Mouse (Mus musculus): ENCODE measurements around the gene St13. TPM values are rescaled to one million over a fixed set of nuclear protein-coding genes. Genes with fewer than 3 reads are reported as not detected.

St13 gene
- polyA plus RNA-seq, 1 experiment from 2014 or later: 154 TPM

DNA sequence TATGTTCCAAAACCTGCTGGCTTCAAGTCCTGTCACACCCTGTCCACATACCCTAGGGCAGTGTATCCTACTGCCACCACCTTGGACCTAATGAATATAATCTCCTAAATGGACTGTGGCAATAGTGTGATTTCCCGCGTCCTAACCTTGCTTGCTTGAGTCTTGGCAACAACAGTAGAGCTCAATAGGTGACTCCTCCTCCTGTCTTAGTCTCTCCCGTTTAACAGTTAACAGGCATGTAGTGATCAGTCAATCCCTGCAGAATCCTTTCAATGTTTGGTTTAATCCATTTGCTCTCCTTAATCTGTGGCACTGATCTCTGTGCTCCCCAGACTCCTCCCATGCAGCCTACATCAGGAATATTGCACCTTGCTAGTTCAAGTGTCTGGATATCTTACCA lies 5.1 kb upstream of the St13 start:
- Histone ChIP-seq H3K9me3 (no peaks in the 10 kb centered on the region), H3K9ac (no peak overlapping the region), H3K27me3 (no peaks in the 10 kb centered on the region), H3K36me3 (0 out of 2 replicates have a peak, but pooled peaks cover 3% of the 10 kb centered on the region), H3K4me3 (no peak overlapping the region), H3K4me2 (no peak overlapping the region), H3K27ac (no peak overlapping the region), H3K4me1 (peaks cover 7% of the 10 kb centered on the region)
- WGBS: 83% methylated on average over 3 of the region's 3 CpGs
- ATAC-seq (ENCODE audit: borderline replicate concordance, extremely low read depth, low FRiP score, low TSS enrichment): no peak

DNA sequence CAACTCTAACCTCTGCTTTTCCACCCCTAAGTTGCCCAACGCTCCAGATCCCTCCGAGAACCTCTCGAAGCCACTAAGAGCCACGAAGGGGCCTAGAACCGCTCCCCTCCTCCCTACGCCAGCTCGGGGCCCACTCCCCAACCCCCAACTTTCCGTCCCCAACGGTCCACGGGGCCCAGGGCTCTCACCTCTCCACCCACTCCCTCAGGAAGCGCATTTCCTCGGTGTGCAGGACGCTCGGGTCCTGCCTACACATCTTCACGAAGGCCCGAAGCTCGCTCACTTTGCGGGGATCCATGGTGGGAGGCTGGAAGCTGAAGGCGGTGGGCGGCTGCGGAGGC lies 610 bp downstream of the St13 start:
- H3K4me1 ChIP-seq: peaks cover 19% of the 10 kb centered on the region
- no peaks in the 10 kb centered on the region for H3K27me3 ChIP-seq
- no peak for ATAC-seq (ENCODE audit: borderline replicate concordance, extremely low read depth, low FRiP score, low TSS enrichment)
- peak overlapping the region; percentile 97 for H3K27ac ChIP-seq
- no peaks in the 10 kb centered on the region for H3K9me3 ChIP-seq
- 0 out of 2 replicates have a peak, but pooled peaks cover 3% of the 10 kb centered on the region for H3K36me3 ChIP-seq
- peak overlapping the region; percentile 98 for H3K4me3 ChIP-seq
- peak overlapping the region; percentile 98 for H3K9ac ChIP-seq
- 0% methylated on average over 21 of the region's 21 CpGs for WGBS
- H3K4me2 ChIP-seq: peak overlapping the region; percentile 81

DNA sequence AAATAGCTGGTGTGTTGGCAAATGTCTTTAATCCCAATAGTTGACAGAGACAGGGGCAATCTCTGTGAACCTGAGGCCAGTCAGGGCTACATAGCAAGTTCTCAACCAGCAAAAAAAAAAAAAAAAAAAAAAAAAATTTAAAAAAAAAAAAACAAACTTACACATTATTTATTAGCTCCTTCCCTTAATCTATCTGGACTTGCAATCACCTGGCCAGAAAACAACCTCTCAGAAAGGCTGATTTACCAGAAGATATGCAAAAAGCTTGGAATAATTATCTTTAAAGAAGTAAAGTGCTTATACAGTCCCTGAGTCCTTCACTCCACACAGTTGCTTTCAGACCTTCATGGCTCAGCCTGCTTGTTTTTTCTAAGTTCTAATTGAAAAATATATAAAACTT lies 1.7 kb downstream of the St13 start:
- H3K27ac ChIP-seq: no peak overlapping the region
- peak overlapping the region; percentile 98 for H3K9ac ChIP-seq
- no peak for ATAC-seq (ENCODE audit: borderline replicate concordance, extremely low read depth, low FRiP score, low TSS enrichment)

DNA sequence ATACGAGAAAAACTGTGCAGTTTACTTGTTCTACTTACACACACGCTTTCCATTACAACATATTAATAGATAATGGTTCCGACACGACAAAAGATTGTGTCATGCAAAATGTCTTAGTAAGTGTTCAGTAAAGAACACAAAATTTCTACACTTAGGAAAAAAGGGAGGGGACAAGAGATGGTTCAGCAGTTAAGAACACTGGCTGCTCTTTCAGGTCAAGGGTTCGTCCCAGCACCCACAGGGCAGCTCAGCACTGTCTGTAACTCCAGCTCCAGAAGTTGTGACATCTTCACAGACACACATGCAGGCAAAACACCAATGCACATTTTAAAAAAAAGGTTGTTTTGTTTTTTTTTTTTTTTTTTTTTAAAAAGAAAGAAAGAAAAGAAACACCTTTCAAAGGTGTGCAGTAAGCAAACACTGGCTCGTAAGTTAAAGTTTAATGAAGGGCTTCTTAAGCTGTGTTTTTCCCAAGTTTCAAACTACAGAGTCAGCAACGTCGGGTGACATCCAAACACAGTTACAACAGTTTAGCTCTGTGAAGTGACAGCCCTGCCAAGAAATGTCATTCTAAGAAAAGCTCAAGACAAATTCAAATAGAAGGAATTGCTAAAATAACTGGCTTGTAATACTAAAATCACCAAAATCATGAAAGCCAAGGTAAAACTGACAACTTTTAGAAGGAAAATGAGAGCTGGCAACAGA lies 5.5 kb downstream of the St13 start:
- no peaks in the 10 kb centered on the region for H3K27me3 ChIP-seq
- no peak overlapping the region for H3K4me3 ChIP-seq
- H3K36me3 ChIP-seq: peaks cover 24% of the 10 kb centered on the region
- H3K9ac ChIP-seq: no peak overlapping the region
- no peak overlapping the region for H3K4me2 ChIP-seq
- peaks cover 13% of the 10 kb centered on the region for H3K4me1 ChIP-seq
- H3K27ac ChIP-seq: no peak overlapping the region
- no peak for ATAC-seq (ENCODE audit: borderline replicate concordance, extremely low read depth, low FRiP score, low TSS enrichment)
- 80% methylated on average over 8 of the region's 8 CpGs for WGBS
- no peaks in the 10 kb centered on the region for H3K9me3 ChIP-seq

More for the DNA sequence above, 1.7 kb downstream of the St13 start:
- Histone ChIP-seq H3K4me3 (peak overlapping the region; percentile 98), H3K4me1 (peaks cover 19% of the 10 kb centered on the region), H3K4me2 (peak overlapping the region; percentile 81), H3K27me3 (no peaks in the 10 kb centered on the region), H3K36me3 (0 out of 2 replicates have a peak, but pooled peaks cover 3% of the 10 kb centered on the region), H3K9me3 (no peaks in the 10 kb centered on the region)

DNA sequence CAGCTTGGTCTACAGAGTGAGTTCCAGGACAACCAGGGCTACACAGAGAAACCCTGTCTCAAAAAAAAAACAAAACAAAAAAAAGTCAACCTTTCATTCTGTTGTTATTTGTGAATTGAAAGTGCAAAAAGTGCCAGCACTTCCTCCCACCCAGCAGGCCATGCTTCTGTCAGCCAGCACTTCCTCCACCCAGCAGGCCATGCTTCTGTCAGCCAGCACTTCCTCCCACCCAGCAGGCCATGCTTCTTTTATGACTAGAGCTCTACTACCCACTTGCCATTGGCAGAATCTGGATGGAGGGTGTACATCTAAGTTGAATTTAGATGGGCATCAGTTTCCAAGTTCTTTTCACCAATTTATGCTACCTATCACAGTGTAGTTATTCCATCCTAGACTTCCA lies 6.9 kb downstream of the St13 start:
- no peak overlapping the region for H3K27ac ChIP-seq
- H3K27me3 ChIP-seq: no peaks in the 10 kb centered on the region
- no peak for ATAC-seq (ENCODE audit: borderline replicate concordance, extremely low read depth, low FRiP score, low TSS enrichment)
- no peaks in the 10 kb centered on the region for H3K9me3 ChIP-seq
- H3K36me3 ChIP-seq: peaks cover 35% of the 10 kb centered on the region
- H3K4me2 ChIP-seq: no peak overlapping the region
- H3K4me1 ChIP-seq: peaks cover 6% of the 10 kb centered on the region
- no peak overlapping the region for H3K9ac ChIP-seq
- no peak overlapping the region for H3K4me3 ChIP-seq

DNA sequence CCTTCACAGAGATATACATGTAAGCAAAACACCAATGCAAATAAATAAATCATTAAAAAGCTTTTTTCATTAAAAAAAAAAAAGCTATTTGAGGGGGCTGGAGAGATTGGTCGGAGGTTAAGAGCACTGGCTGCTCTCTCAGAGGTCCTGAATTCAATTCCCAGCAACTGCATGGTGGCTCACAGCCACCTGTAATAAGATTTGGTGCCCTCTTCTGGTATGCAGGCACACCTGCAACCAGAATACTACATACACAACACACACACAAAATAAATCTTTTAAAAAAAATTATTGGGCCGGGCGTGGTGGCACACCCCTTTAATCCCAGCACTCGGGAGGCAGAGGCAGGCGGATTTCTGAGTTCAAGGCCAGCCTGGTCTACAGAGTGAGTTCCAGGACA lies 13.6 kb downstream of the St13 start:
- WGBS: 94% methylated on average over 5 of the region's 5 CpGs
- Histone ChIP-seq H3K4me1 (no peaks in the 10 kb centered on the region), H3K4me3 (no peak overlapping the region), H3K9me3 (no peaks in the 10 kb centered on the region), H3K27ac (no peak overlapping the region), H3K4me2 (no peak overlapping the region), H3K36me3 (peaks cover 86% of the 10 kb centered on the region), H3K27me3 (no peaks in the 10 kb centered on the region), H3K9ac (no peak overlapping the region)
- ATAC-seq (ENCODE audit: borderline replicate concordance, extremely low read depth, low FRiP score, low TSS enrichment): no peak

DNA sequence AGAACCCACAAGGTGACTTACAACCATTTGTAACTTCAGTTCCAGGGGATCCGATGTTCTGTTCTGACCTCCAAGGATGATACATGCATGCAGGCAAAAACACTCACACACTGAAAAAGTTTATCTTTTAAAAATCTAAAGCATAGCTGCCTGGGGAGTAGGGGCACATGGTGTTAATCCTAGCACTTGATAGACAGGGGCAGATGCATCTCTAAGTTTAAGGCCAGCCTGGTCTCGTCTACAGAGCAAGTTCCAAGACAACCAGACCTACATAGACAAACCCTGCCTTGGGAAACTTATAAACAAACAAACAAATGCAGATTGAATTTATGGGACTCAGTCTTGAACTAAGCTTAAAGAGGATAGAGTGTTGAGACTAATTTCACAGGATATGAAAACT lies 21.0 kb downstream of the St13 start:
- Histone ChIP-seq H3K9me3 (no peaks in the 10 kb centered on the region), H3K4me1 (no peaks in the 10 kb centered on the region), H3K9ac (no peak overlapping the region), H3K27ac (no peak overlapping the region), H3K36me3 (peaks cover 75% of the 10 kb centered on the region), H3K27me3 (no peaks in the 10 kb centered on the region), H3K4me3 (no peak overlapping the region), H3K4me2 (no peak overlapping the region)
- ATAC-seq (ENCODE audit: borderline replicate concordance, extremely low read depth, low FRiP score, low TSS enrichment): no peak
- 80% methylated on average over 2 of the region's 2 CpGs for WGBS

DNA sequence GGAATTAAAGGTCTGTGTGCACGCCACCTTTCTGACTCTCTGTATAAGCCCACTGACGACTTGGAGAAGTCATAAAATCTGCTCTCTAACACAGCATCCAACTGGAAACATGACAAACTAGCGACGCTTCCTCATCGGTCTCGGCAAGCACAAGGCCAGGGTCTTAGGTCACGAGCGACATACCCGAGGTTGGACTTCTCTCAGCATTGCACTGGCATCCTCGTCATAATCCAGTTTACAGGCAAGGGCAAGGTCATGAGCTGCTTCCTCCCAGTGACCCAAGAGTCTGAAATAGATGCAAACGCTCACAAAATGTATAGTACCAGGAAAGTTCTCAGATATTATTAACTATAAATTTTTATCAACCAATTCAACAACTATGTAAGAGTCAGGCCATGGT lies 25.3 kb downstream of the St13 start:
- Histone ChIP-seq H3K36me3 (peaks cover 78% of the 10 kb centered on the region), H3K9me3 (no peaks in the 10 kb centered on the region), H3K4me2 (no peak overlapping the region), H3K9ac (no peak overlapping the region), H3K27me3 (no peaks in the 10 kb centered on the region), H3K4me1 (no peaks in the 10 kb centered on the region), H3K27ac (no peak overlapping the region), H3K4me3 (no peak overlapping the region)
- ATAC-seq (ENCODE audit: borderline replicate concordance, extremely low read depth, low FRiP score, low TSS enrichment): no peak
- 83% methylated on average over 11 of the region's 11 CpGs for WGBS

DNA sequence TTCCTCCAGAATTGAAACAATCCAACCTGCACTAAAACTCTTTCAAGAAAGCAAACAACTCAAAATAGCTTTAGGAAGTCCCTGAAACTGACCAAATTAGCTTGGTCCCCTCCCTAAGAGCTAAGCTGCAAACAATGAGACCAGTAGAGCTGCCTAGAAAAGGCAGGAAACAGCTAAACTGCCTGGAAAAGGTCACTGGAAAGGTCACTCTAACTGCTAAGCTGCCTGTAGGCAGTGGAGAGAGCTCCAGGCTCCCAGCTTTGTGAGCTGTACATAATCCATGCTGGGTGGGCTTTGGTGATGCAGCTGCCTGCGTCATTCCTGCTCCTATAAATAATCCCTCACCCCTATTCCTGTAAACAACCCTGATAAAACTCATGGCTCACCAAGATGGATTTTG lies 29.5 kb downstream of the St13 start:
- H3K4me3 ChIP-seq: no peak overlapping the region

DNA sequence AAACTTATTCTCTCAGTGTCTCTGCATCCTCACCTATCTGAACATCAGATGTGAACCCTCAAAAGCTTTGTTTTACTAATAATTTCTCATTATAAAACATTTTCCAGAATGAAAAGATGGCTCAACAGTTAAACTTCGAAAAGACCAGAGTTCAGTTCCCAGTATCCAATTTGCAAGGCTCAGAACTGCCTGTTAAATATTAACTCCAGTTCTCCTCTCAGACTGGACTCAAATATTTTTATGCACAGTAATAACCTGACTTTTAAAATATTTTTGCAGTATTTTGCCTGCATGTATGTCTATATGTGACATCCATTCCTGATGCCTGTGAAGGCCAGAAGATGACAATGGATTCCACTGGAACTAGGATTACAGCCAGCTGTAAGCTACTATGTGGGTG lies 31.3 kb downstream of the St13 start:
- no peak overlapping the region for H3K27ac ChIP-seq
- no peak for ATAC-seq (ENCODE audit: borderline replicate concordance, extremely low read depth, low FRiP score, low TSS enrichment)
- H3K4me1 ChIP-seq: no peaks in the 10 kb centered on the region
- no peak overlapping the region for H3K4me3 ChIP-seq
- H3K27me3 ChIP-seq: no peaks in the 10 kb centered on the region
- H3K9ac ChIP-seq: no peak overlapping the region
- H3K9me3 ChIP-seq: no peaks in the 10 kb centered on the region
- no peak overlapping the region for H3K4me2 ChIP-seq
- 86% methylated on average over 1 of the region's 1 CpGs for WGBS
- H3K36me3 ChIP-seq: peaks cover 85% of the 10 kb centered on the region

More for the DNA sequence above, 29.5 kb downstream of the St13 start:
- H3K4me1 ChIP-seq: no peaks in the 10 kb centered on the region
- H3K9me3 ChIP-seq: no peaks in the 10 kb centered on the region
- H3K9ac ChIP-seq: no peak overlapping the region
- H3K36me3 ChIP-seq: peaks cover 83% of the 10 kb centered on the region
- no peak for ATAC-seq (ENCODE audit: borderline replicate concordance, extremely low read depth, low FRiP score, low TSS enrichment)
- no peaks in the 10 kb centered on the region for H3K27me3 ChIP-seq
- 73% methylated on average over 1 of the region's 1 CpGs for WGBS
- H3K27ac ChIP-seq: no peak overlapping the region
- H3K4me2 ChIP-seq: no peak overlapping the region

DNA sequence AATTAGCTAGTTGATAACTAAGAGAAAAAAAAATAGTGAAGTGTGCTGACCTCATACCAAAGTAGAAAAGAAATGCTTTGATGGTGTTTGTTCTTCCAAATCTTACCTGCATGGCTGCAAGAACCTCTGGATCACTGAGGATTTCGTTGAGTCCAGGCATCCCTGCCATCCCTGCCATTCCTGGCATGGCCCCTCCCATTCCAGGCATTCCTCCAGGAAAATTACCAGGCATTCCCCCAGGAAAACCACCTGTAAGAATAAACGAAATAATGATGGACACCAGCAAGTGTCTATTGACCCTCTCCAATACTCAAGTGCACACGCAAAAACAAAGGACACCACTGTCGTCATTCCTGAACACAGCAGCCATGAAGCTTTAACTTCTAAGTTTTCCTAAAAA lies 33.6 kb downstream of the St13 start:
- H3K27me3 ChIP-seq: no peaks in the 10 kb centered on the region
- ATAC-seq (ENCODE audit: borderline replicate concordance, extremely low read depth, low FRiP score, low TSS enrichment): no peak
- WGBS: 73% methylated on average over 4 of the region's 4 CpGs
- no peak overlapping the region for H3K4me3 ChIP-seq
- no peak overlapping the region for H3K4me2 ChIP-seq
- H3K9ac ChIP-seq: no peak overlapping the region
- H3K36me3 ChIP-seq: peaks cover 75% of the 10 kb centered on the region
- H3K4me1 ChIP-seq: peaks cover 4% of the 10 kb centered on the region; the same call in 1 of the 2 replicates
- H3K9me3 ChIP-seq: no peaks in the 10 kb centered on the region
- H3K27ac ChIP-seq: no peak overlapping the region

DNA sequence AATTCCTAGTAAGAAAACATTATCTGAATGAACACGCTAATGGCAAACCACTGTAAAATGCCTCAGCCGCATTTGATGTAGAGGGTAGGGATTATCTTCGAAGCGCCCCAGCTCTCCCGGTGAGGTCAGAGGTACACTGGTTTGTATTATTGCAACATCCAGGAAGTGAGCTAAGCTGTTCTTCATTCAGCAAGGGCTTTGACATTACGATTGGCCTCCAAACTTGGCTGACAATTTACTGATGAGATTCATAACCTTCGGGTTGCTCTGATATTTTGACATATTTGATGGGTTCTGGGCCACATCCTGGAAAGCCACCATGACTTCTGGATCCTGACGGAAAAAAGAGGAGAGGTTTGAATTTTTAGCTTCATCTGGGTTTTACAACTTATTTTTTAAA lies 34.6 kb downstream of the St13 start:
- no peak overlapping the region for H3K9ac ChIP-seq
- no peaks in the 10 kb centered on the region for H3K27me3 ChIP-seq
- H3K4me1 ChIP-seq: peaks cover 7% of the 10 kb centered on the region; the same call in 1 of the 2 replicates
- peaks cover 65% of the 10 kb centered on the region for H3K36me3 ChIP-seq
- no peak for ATAC-seq (ENCODE audit: borderline replicate concordance, extremely low read depth, low FRiP score, low TSS enrichment)
- H3K4me3 ChIP-seq: no peak overlapping the region
- no peaks in the 10 kb centered on the region for H3K9me3 ChIP-seq
- H3K27ac ChIP-seq: no peak overlapping the region
- WGBS: 82% methylated on average over 8 of the region's 8 CpGs
- H3K4me2 ChIP-seq: no peak overlapping the region

DNA sequence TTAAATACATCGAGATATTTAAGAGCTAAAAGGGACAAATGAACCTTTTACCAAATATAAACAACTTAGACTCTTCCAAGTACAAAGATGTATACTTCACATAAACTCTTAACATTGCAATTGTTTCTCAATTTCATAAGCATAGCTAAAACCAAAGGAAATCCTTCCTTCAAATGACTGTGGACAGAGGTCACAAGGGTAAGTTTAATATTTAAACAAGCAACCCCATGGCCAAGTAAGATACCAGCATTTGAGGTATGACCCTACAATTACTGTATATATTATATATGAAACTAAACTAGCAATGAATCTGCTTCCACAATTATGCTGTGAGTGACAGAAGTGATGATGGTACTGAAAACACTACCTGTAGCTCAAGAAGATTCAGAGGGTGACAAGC lies 35.6 kb downstream of the St13 start:
- 83% methylated on average over 1 of the region's 1 CpGs for WGBS
- ATAC-seq (ENCODE audit: borderline replicate concordance, extremely low read depth, low FRiP score, low TSS enrichment): no peak
- Histone ChIP-seq H3K36me3 (peaks cover 58% of the 10 kb centered on the region), H3K4me2 (no peak overlapping the region), H3K4me3 (no peak overlapping the region), H3K27me3 (no peaks in the 10 kb centered on the region), H3K9ac (no peak overlapping the region), H3K9me3 (no peaks in the 10 kb centered on the region), H3K4me1 (peaks cover 16% of the 10 kb centered on the region), H3K27ac (no peak overlapping the region)

Data from lung, embryonic 15.5 days (tissue).